Mouse (Mus musculus) CH12.LX (cell line): ENCODE results near the gene Sdsl.

Experiments
- CHD2 ChIP-seq: IDR thresholded peaks from 2 replicates; pipeline ENCODE4 v1.6.1; 2011; ENCODE audit warnings: low read length, improper control_type of control experiment
- CTCF ChIP-seq, 2 experiments: IDR thresholded peaks in 1 of 2; conservative IDR thresholded peaks in 1 of 2; 2 replicates each; pipeline ENCODE4 v1.5.1; 2011 to 2012; ENCODE audit warnings: low read depth in 2 of 2, low read length in 2 of 2, improper control_type of control experiment in 1 of 2, inconsistent platforms in 1 of 2, mild to moderate bottlenecking in 1 of 2, moderate library complexity in 1 of 2
- E2F4 ChIP-seq: IDR thresholded peaks from 2 replicates; pipeline ENCODE4 v1.6.1; 2011; ENCODE audit warnings: low read depth, low read length, improper control_type of control experiment; ENCODE audit not compliant: insufficient replicate concordance
- ELF1 ChIP-seq: IDR thresholded peaks from 2 replicates; pipeline ENCODE4 v1.6.1; 2014; ENCODE audit warnings: low read depth, mild to moderate bottlenecking, inconsistent platforms, low read length, improper control_type of control experiment
- EP300 ChIP-seq: IDR thresholded peaks from 2 replicates; pipeline ENCODE4 v1.6.1; 2011; ENCODE audit warnings: low read length, improper control_type of control experiment
- MXI1 ChIP-seq: IDR thresholded peaks from 2 replicates; pipeline ENCODE4 v1.6.1; 2011; ENCODE audit warnings: mild to moderate bottlenecking, low read depth, low read length, improper control_type of control experiment
- POLR2A ChIP-seq: IDR thresholded peaks from 2 replicates; pipeline ENCODE4 v1.6.1; 2011; ENCODE audit warnings: low read depth, mild to moderate bottlenecking, improper control_type of control experiment, low read length
- TCF12 ChIP-seq: IDR thresholded peaks from 2 replicates; pipeline ENCODE4 v1.6.1; 2014; ENCODE audit warnings: low read depth, mild to moderate bottlenecking, inconsistent platforms, low read length, improper control_type of control experiment
- UBTF ChIP-seq: IDR thresholded peaks from 2 replicates; pipeline ENCODE4 v1.6.1; 2012; ENCODE audit warnings: low read depth, mild to moderate bottlenecking, inconsistent platforms, low read length, improper control_type of control experiment, moderate library complexity
- ZC3H11A ChIP-seq: IDR thresholded peaks from 2 replicates; pipeline ENCODE4 v1.6.1; 2012; ENCODE audit warnings: low read depth, mild to moderate bottlenecking, inconsistent platforms, low read length, improper control_type of control experiment
- ZNF384 ChIP-seq: IDR thresholded peaks from 2 replicates; pipeline ENCODE4 v1.6.1; 2012; ENCODE audit warnings: low read depth, low read length, improper control_type of control experiment, inconsistent platforms

DNA sequence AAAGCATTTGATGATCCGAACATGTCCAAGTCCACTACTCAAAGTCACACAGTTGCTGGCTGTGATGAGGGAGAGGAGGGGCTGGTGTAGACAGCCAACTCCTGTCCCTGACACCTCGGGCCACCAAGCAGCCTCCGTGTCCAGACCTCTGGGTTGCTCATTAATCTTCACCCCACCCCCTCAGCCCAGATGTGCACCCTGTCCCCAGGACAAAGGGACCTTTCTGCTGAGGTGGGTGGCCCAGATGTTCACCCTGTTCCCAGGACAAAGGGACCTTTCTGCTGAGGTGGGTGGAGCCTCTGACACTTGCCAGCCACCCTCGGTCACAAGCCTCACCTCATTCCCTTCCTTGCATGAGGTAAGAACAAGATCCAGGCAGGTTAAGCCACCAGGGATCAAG, 1.1 kb downstream of the Sdsl start:
- TF ChIP-seq ZNF384 (no peak), POLR2A (no peak), CTCF (conservative IDR thresholded peaks at IDR 0.05 in 1 of 2, IDR thresholded peaks at IDR 0.05 in 1 of 2; ENCODE audit: low read depth in 2 of 2, low read length in 2 of 2) (no peak), EP300 (no peak), MXI1 (no peak), TCF12 (no peak), E2F4 (no peak), CHD2 (no peak), ZC3H11A (no peak), ELF1 (no peak), UBTF (no peak)
